Mouse (Mus musculus): ENCODE measurements around the gene Vdac1.

DNA sequence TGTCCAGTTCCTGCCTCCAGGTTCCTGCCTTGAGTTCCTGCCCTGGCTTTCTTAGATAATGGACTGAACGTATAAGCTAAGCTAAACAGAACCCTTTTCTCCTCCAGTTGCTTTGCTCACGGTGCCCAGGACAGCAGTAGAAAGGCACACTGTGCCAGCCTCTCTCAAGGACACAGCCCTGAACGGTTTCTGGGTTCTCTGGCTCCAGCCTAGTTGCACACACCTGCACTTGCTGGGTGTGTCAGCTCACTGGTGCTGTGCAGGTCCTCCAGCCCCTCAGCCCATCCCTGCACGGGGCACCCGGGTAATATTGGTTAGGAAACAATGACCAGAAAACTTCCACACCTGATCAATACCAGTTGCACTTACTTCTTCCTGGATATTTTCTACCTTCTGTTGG is 71.5 kb downstream of the Vdac1 start:
- TF ChIP-seq CTCF (IDR thresholded peaks at IDR 0.05; ENCODE audit: extremely low read depth, insufficient read length, insufficient replicate concordance, low read depth, low read length) (no peak), POLR2A (IDR thresholded peaks at IDR 0.05; ENCODE audit: low read depth, low read length) (no peak)
